Mouse (Mus musculus) thymus, adult 2 months (tissue): Measurements from ENCODE around the gene Phkg1.

Experiments
- CTCF ChIP-seq: fragments of 200-500 bp; IDR thresholded peaks from 2 replicates; pipeline ENCODE4 v1.5.1; 2012; ENCODE audit warnings: mild to moderate bottlenecking, control low read depth, low read length, moderate library complexity, borderline replicate concordance; ENCODE audit not compliant: control insufficient read depth, poor library complexity, insufficient read depth; ENCODE audit errors: extremely low read depth
- POLR2A ChIP-seq: fragments of 200-500 bp; IDR thresholded peaks from 2 replicates; pipeline ENCODE4 v1.6.1; 2012; ENCODE audit warnings: mild to moderate bottlenecking, low read length, control low read depth, moderate library complexity; ENCODE audit not compliant: control insufficient read depth, poor library complexity, insufficient read depth; ENCODE audit errors: extremely low read depth

GRCm38 (mm10) chr5:129898449-129898848 is at the start of gene Phkg1:
- TF ChIP-seq POLR2A, result no peak
- TF ChIP-seq CTCF, result no peak
